Mouse (Mus musculus): ENCODE data around the gene F2rl1. TPM values are rescaled to one million over a fixed set of nuclear protein-coding genes. Genes with fewer than 3 reads are reported as not detected.

Gene F2rl1
- polyA plus RNA-seq, 1 experiment = 6.3 TPM

- Histone ChIP-seq H3K36me3 (ENCODE audit: control insufficient read depth, insufficient read depth, low read length) (no peaks in the 10 kb centered on the region), H3K4me3 (ENCODE audit: extremely low read depth, insufficient read depth, insufficient read length) (no peak overlapping the region), H3K4me1 (ENCODE audit: control insufficient read depth, insufficient read depth, insufficient read length) (peaks cover 13% of the 10 kb centered on the region; the same call in 1 of the 2 replicates), H3K27ac (ENCODE audit: insufficient read depth, low read length) (peak overlapping the region; percentile 13; the same call in 1 of the 2 replicates), H3K27me3 (ENCODE audit: control insufficient read depth, insufficient read depth, low read length) (no peaks in the 10 kb centered on the region)
- WGBS = 21% methylated on average over 8 of the region's 8 CpGs
- DNase-seq (ENCODE audit: low read depth in 1 of 2, low spot score in 2 of 2) = no peak
- TF ChIP-seq CTCF (IDR thresholded peaks at IDR 0.05; ENCODE audit: extremely low read depth, insufficient read depth, insufficient read length, insufficient replicate concordance) (no peak), POLR2A (IDR thresholded peaks at IDR 0.05; ENCODE audit: low read depth, low read length) (no peak)
Measured at GRCm38 (mm10) chr13:95494812-95495211, 30.2 kb downstream of the F2rl1 start.

- no peak for DNase-seq (ENCODE audit: low read depth in 1 of 2, low spot score in 2 of 2)
- no peaks in the 10 kb centered on the region for H3K27me3 ChIP-seq (ENCODE audit: control insufficient read depth, insufficient read depth, low read length)
Measured at GRCm38 (mm10) chr13:95493296-95493695, 31.7 kb downstream of the F2rl1 start.

GRCm38 (mm10) chr13:95491327-95491726, 33.7 kb downstream of the F2rl1 start:
- Histone ChIP-seq H3K4me1 (ENCODE audit: control insufficient read depth, insufficient read depth, insufficient read length) (peaks cover 13% of the 10 kb centered on the region; the same call in 1 of the 2 replicates), H3K27me3 (ENCODE audit: control insufficient read depth, insufficient read depth, low read length) (no peaks in the 10 kb centered on the region), H3K4me3 (ENCODE audit: extremely low read depth, insufficient read depth, insufficient read length) (no peak overlapping the region), H3K36me3 (ENCODE audit: control insufficient read depth, insufficient read depth, low read length) (no peaks in the 10 kb centered on the region), H3K27ac (ENCODE audit: insufficient read depth, low read length) (no peak overlapping the region)
- TF ChIP-seq CTCF (IDR thresholded peaks at IDR 0.05; ENCODE audit: extremely low read depth, insufficient read depth, insufficient read length, insufficient replicate concordance) (no peak), POLR2A (IDR thresholded peaks at IDR 0.05; ENCODE audit: low read depth, low read length) (no peak)
- no peak for DNase-seq (ENCODE audit: low read depth in 1 of 2, low spot score in 2 of 2)
- WGBS = 86% methylated on average over 11 of the region's 11 CpGs

More at GRCm38 (mm10) chr13:95493296-95493695, 31.7 kb downstream of the F2rl1 start:
- WGBS = 86% methylated on average over 5 of the region's 5 CpGs
- Histone ChIP-seq H3K4me3 (ENCODE audit: extremely low read depth, insufficient read depth, insufficient read length) (no peak overlapping the region), H3K36me3 (ENCODE audit: control insufficient read depth, insufficient read depth, low read length) (no peaks in the 10 kb centered on the region), H3K4me1 (ENCODE audit: control insufficient read depth, insufficient read depth, insufficient read length) (peaks cover 13% of the 10 kb centered on the region; the same call in 1 of the 2 replicates), H3K27ac (ENCODE audit: insufficient read depth, low read length) (no peak overlapping the region)
- TF ChIP-seq CTCF (IDR thresholded peaks at IDR 0.05; ENCODE audit: extremely low read depth, insufficient read depth, insufficient read length, insufficient replicate concordance) (no peak), POLR2A (IDR thresholded peaks at IDR 0.05; ENCODE audit: low read depth, low read length) (no peak)

- DNase-seq (ENCODE audit: low read depth in 1 of 2, low spot score in 2 of 2) = no peak
- no peak overlapping the region for H3K4me3 ChIP-seq (ENCODE audit: extremely low read depth, insufficient read depth, insufficient read length)
- no peak overlapping the region for H3K27ac ChIP-seq (ENCODE audit: insufficient read depth, low read length)
- 51% methylated on average over 5 of the region's 5 CpGs for WGBS
- no peak for TF ChIP-seq POLR2A (IDR thresholded peaks at IDR 0.05; ENCODE audit: low read depth, low read length)
- no peak for TF ChIP-seq CTCF (IDR thresholded peaks at IDR 0.05; ENCODE audit: extremely low read depth, insufficient read depth, insufficient read length, insufficient replicate concordance)
- no peaks in the 10 kb centered on the region for H3K27me3 ChIP-seq (ENCODE audit: control insufficient read depth, insufficient read depth, low read length)
- H3K4me1 ChIP-seq (ENCODE audit: control insufficient read depth, insufficient read depth, insufficient read length) = no peaks in the 10 kb centered on the region
- H3K36me3 ChIP-seq (ENCODE audit: control insufficient read depth, insufficient read depth, low read length) = no peaks in the 10 kb centered on the region
Measured at GRCm38 (mm10) chr13:95484664-95485063, 40.4 kb downstream of the F2rl1 start.

GRCm38 (mm10) chr13:95481428-95481827, 43.6 kb downstream of the F2rl1 start:
- Histone ChIP-seq H3K4me3 (ENCODE audit: extremely low read depth, insufficient read depth, insufficient read length) (no peak overlapping the region), H3K36me3 (ENCODE audit: control insufficient read depth, insufficient read depth, low read length) (no peaks in the 10 kb centered on the region), H3K27ac (ENCODE audit: insufficient read depth, low read length) (no peak overlapping the region), H3K4me1 (ENCODE audit: control insufficient read depth, insufficient read depth, insufficient read length) (no peaks in the 10 kb centered on the region), H3K27me3 (ENCODE audit: control insufficient read depth, insufficient read depth, low read length) (no peaks in the 10 kb centered on the region)
- peak; percentile 39 to 65 for DNase-seq (ENCODE audit: low read depth in 1 of 2, low spot score in 2 of 2)
- TF ChIP-seq CTCF (IDR thresholded peaks at IDR 0.05; ENCODE audit: extremely low read depth, insufficient read depth, insufficient read length, insufficient replicate concordance) = peak; percentile 70; the same call in 1 of the 2 replicates
- TF ChIP-seq POLR2A (IDR thresholded peaks at IDR 0.05; ENCODE audit: low read depth, low read length) = no peak
- WGBS = 7% methylated on average over 4 of the region's 4 CpGs

- DNase-seq (ENCODE audit: low read depth in 1 of 2, low spot score in 2 of 2) = no peak
- Histone ChIP-seq H3K27ac (ENCODE audit: insufficient read depth, low read length) (no peak within 1 kb of the TSS), H3K4me3 (ENCODE audit: extremely low read depth, insufficient read depth, insufficient read length) (no peak within 1 kb of the TSS), H3K4me1 (ENCODE audit: control insufficient read depth, insufficient read depth, insufficient read length) (no peaks in the 10 kb centered on the region), H3K36me3 (ENCODE audit: control insufficient read depth, insufficient read depth, low read length) (no peaks in the 10 kb centered on the region), H3K27me3 (ENCODE audit: control insufficient read depth, insufficient read depth, low read length) (no peaks in the 10 kb centered on the region)
- WGBS = 89% methylated on average over 21 of the region's 21 CpGs
- TF ChIP-seq CTCF (IDR thresholded peaks at IDR 0.05; ENCODE audit: extremely low read depth, insufficient read depth, insufficient read length, insufficient replicate concordance) = no peak
- TF ChIP-seq POLR2A (IDR thresholded peaks at IDR 0.05; ENCODE audit: low read depth, low read length) = no peak
Measured at GRCm38 (mm10) chr13:95478671-95479413, 46.2 kb downstream of the F2rl1 start, which contains the start of gene S100z. Gene S100z, minus strand, starts transcription at chr13:95478721.

- Histone ChIP-seq H3K27me3 (ENCODE audit: control insufficient read depth, insufficient read depth, low read length) (no peaks in the 10 kb centered on the region), H3K36me3 (ENCODE audit: control insufficient read depth, insufficient read depth, low read length) (no peaks in the 10 kb centered on the region), H3K27ac (ENCODE audit: insufficient read depth, low read length) (no peak overlapping the region), H3K4me1 (ENCODE audit: control insufficient read depth, insufficient read depth, insufficient read length) (no peaks in the 10 kb centered on the region), H3K4me3 (ENCODE audit: extremely low read depth, insufficient read depth, insufficient read length) (no peak overlapping the region)
- 73% methylated on average over 6 of the region's 6 CpGs for WGBS
- no peak for DNase-seq (ENCODE audit: low read depth in 1 of 2, low spot score in 2 of 2)
- TF ChIP-seq CTCF (IDR thresholded peaks at IDR 0.05; ENCODE audit: extremely low read depth, insufficient read depth, insufficient read length, insufficient replicate concordance) = no peak
- no peak for TF ChIP-seq POLR2A (IDR thresholded peaks at IDR 0.05; ENCODE audit: low read depth, low read length)
Measured at GRCm38 (mm10) chr13:95477173-95477572, 47.9 kb downstream of the F2rl1 start.

Data from spleen, adult 2 months (tissue).